Mouse (Mus musculus) MEL (cell line): Measurements from ENCODE around the gene Oas1f. TPM values are rescaled to one million over a fixed set of nuclear protein-coding genes. Genes with fewer than 3 reads are reported as not detected.
"Not testable (repeated sequence)": the region's sequence is repeated elsewhere in the genome, so short reads cannot be mapped to it uniquely, and the experiment has no call there.

ENCODE experiments used
- DNase-seq: peaks from one replicate; pipeline ENCODE4 v3.0.0; 2011; ENCODE audit warnings: low read depth, low spot score
- H3K27ac ChIP-seq: 2 replicates; pipeline ENCODE4 v1.5.1; 2012; ENCODE audit warnings: low read depth, mild to moderate bottlenecking, control low read depth, low read length, moderate library complexity; ENCODE audit not compliant: control insufficient read depth
- H3K27me3 ChIP-seq, 2 experiments: fragments of 150-350 bp in 1 of 2; sonication (generic) in 1 of 2; 2 replicates each; pipeline ENCODE4 v1.6.1; 2012; ENCODE audit warnings: low read length in 2 of 2, mild to moderate bottlenecking in 2 of 2, improper control_type of control experiment in 1 of 2, moderate library complexity in 1 of 2; ENCODE audit not compliant: insufficient read depth in 2 of 2, control insufficient read depth in 1 of 2
- H3K36me3 ChIP-seq, 2 experiments: 2 replicates each; pipeline ENCODE4 v1.6.1; 2012 to 2014; ENCODE audit warnings: low read length in 2 of 2, improper control_type of control experiment in 1 of 2, inconsistent platforms in 1 of 2, mild to moderate bottlenecking in 1 of 2; ENCODE audit not compliant: insufficient read depth in 2 of 2, control insufficient read depth in 1 of 2
- H3K4me1 ChIP-seq, 2 experiments: fragments of 150-350 bp in 1 of 2; sonication (generic) in 1 of 2; 2 replicates each; pipeline ENCODE4 v1.6.1; 2012; ENCODE audit warnings: low read length in 2 of 2, improper control_type of control experiment in 1 of 2, mild to moderate bottlenecking in 1 of 2; ENCODE audit not compliant: insufficient read depth in 2 of 2, control insufficient read depth in 1 of 2
- H3K4me3 ChIP-seq, 2 experiments: fragments of 150-350 bp in 1 of 2; sonication (generic) in 1 of 2; 2 replicates each; pipeline ENCODE4 v1.5.1; 2012; ENCODE audit warnings: low read depth in 2 of 2, low read length in 2 of 2, mild to moderate bottlenecking in 2 of 2, moderate library complexity in 2 of 2, control low read depth in 1 of 2, improper control_type of control experiment in 1 of 2; ENCODE audit not compliant: control insufficient read depth in 1 of 2, insufficient read depth in 1 of 2
- H3K79me2 ChIP-seq: 2 replicates; pipeline ENCODE4 v1.6.1; 2012; ENCODE audit warnings: mild to moderate bottlenecking, low read length, moderate library complexity; ENCODE audit not compliant: control insufficient read depth, poor library complexity, insufficient read depth
- H3K9ac ChIP-seq: 2 replicates; pipeline ENCODE4 v1.6.1; 2012; ENCODE audit warnings: low read depth, mild to moderate bottlenecking, control low read depth, low read length, moderate library complexity; ENCODE audit not compliant: control insufficient read depth, poor library complexity, severe bottlenecking
- H3K9me3 ChIP-seq: fragments of 150-350 bp; sonication (generic); replicated peaks from 2 replicates; pipeline ENCODE4 v1.6.1; 2012; ENCODE audit warnings: mild to moderate bottlenecking, low read length, improper control_type of control experiment, moderate library complexity; ENCODE audit not compliant: insufficient read depth
- MAZ ChIP-seq: IDR thresholded peaks from 2 replicates; pipeline ENCODE4 v1.6.1; 2012; ENCODE audit warnings: low read depth, mild to moderate bottlenecking, inconsistent platforms, low read length, improper control_type of control experiment
- MEF2A ChIP-seq: IDR thresholded peaks from 2 replicates; pipeline ENCODE4 v1.6.1; 2014; ENCODE audit warnings: low read depth, mild to moderate bottlenecking, inconsistent platforms, low read length, improper control_type of control experiment; ENCODE audit not compliant: poor library complexity, insufficient replicate concordance, severe bottlenecking; ENCODE audit errors: extremely low read depth
- MYB ChIP-seq: IDR thresholded peaks from 2 replicates; pipeline ENCODE4 v1.6.1; 2011; ENCODE audit warnings: mild to moderate bottlenecking, low read depth, low read length, improper control_type of control experiment
- RCOR1 ChIP-seq: IDR thresholded peaks from 2 replicates; pipeline ENCODE4 v1.6.1; 2012; ENCODE audit warnings: low read depth, mild to moderate bottlenecking, inconsistent platforms, low read length, improper control_type of control experiment
- UBTF ChIP-seq: IDR thresholded peaks from 2 replicates; pipeline ENCODE4 v1.6.1; 2012; ENCODE audit warnings: low read depth, mild to moderate bottlenecking, inconsistent platforms, low read length, improper control_type of control experiment, moderate library complexity, borderline replicate concordance; ENCODE audit not compliant: insufficient read depth
- polyA plus RNA-seq, 2 experiments: library from polyadenylated mRNA; stranded (reverse) in 1 of 2; unstranded in 1 of 2; fragments of >175 nt in 1 of 2; fragments of >200 nt in 1 of 2; gene quantifications; 2 replicates each; pipeline versions ENCODE4 v1.2.1 to v1.2.4; 2012; ENCODE audit warnings: low replicate concordance in 2 of 2, low read depth in 1 of 2; ENCODE audit not compliant: insufficient read length in 2 of 2, insufficient read depth in 1 of 2, missing spikeins in 1 of 2
- total RNA-seq: library from RNA; depleted of rRNA; stranded (reverse); fragments of 300-350 nt; gene quantifications from 2 replicates; pipeline ENCODE4 v1.2.3, GENCODE M21; 2012; rRNA removed

Gene Oas1f
- total and polyA plus RNA-seq, 3 experiments: not detected

GRCm38 (mm10) chr5:120902056-120902455, 54.9 kb downstream of the Oas1f start:
- no peak overlapping the region for H3K4me3 ChIP-seq
- H3K4me1 ChIP-seq: no peaks in the 10 kb centered on the region
- no peaks in the 10 kb centered on the region for H3K79me2 ChIP-seq

GRCm38 (mm10) chr5:120906791-120907733, 59.9 kb downstream of the Oas1f start, which contains the start of gene Oas1a:
TSS of gene Oas1a (minus strand) at chr5:120907521.
- H3K4me1 ChIP-seq, H3K27ac ChIP-seq, H3K27me3 ChIP-seq, H3K9me3 ChIP-seq, H3K36me3 ChIP-seq, H3K79me2 ChIP-seq, DNase-seq, H3K9ac ChIP-seq, H3K4me3 ChIP-seq: not testable (repeated sequence)

More at GRCm38 (mm10) chr5:120902056-120902455, 54.9 kb downstream of the Oas1f start:
- no peaks in the 10 kb centered on the region for H3K36me3 ChIP-seq
- H3K27me3 ChIP-seq: no peaks in the 10 kb centered on the region
- H3K9ac ChIP-seq: no peak overlapping the region
- TF ChIP-seq RCOR1 (no peak), MYB (no peak), UBTF (no peak), MEF2A (no peak), MAZ (no peak)
- no peaks in the 10 kb centered on the region for H3K9me3 ChIP-seq
- DNase-seq: no peak
- no peak overlapping the region for H3K27ac ChIP-seq

Other genes starting within 250 kb of the Oas1f start
- 14.0 and 18.1 TPM in 2 replicates for gene Rita1, start 234.8 kb upstream of the Oas1f start, total RNA-seq
- gene Rita1, start 234.8 kb upstream of the Oas1f start, polyA plus RNA-seq: 10 to 100 TPM in 1 of 2 experiments, not detected in 1; 22.1 TPM
- gene Ddx54, start 234.6 kb upstream of the Oas1f start, total RNA-seq: 73.8 and 74.8 TPM in 2 replicates
- gene Ddx54, start 234.6 kb upstream of the Oas1f start, polyA plus RNA-seq: 10 to 100 TPM in 1 of 2 experiments, not detected in 1; 99.9 TPM
- gene Cfap73, start 213.1 kb upstream of the Oas1f start, total RNA-seq: not detected in 2 replicates
- gene Cfap73, start 213.1 kb upstream of the Oas1f start, polyA plus RNA-seq: under 1 TPM in 1 of 2 experiments, not detected in 1; 0.25 TPM
- 0.26 and 0.69 TPM in 2 replicates for gene Rasal1, start 198.6 kb upstream of the Oas1f start, total RNA-seq
- gene Rasal1, start 198.6 kb upstream of the Oas1f start, polyA plus RNA-seq: 1 to 10 TPM in 1 of 2 experiments, not detected in 1; 4.5 TPM
- gene Dtx1, start 135.4 kb upstream of the Oas1f start, total RNA-seq: 0.12 and 0.13 TPM in 2 replicates
- gene Dtx1, start 135.4 kb upstream of the Oas1f start, polyA plus RNA-seq: under 1 TPM in 1 of 2 experiments, not detected in 1; 0.63 TPM
- gene Oas2, start 97.5 kb upstream of the Oas1f start, total RNA-seq: 0.49 and 0.96 TPM in 2 replicates
- gene Oas2, start 97.5 kb upstream of the Oas1f start, polyA plus RNA-seq: 1 to 10 TPM in 1 of 2 experiments, not detected in 1; 5.2 TPM
- 1.6 and 1.9 TPM in 2 replicates for gene Oas3, start 69.7 kb upstream of the Oas1f start, total RNA-seq
- gene Oas3, start 69.7 kb upstream of the Oas1f start, polyA plus RNA-seq: 1 to 10 TPM in 1 of 2 experiments, not detected in 1; 4.0 TPM
- gene Oas1e, start 51.8 kb upstream of the Oas1f start, total RNA-seq: not detected in 2 replicates
- not detected for gene Oas1e, start 51.8 kb upstream of the Oas1f start, polyA plus RNA-seq
- gene Oas1c, start 34.9 kb upstream of the Oas1f start, total RNA-seq: 0.65 and 0.85 TPM in 2 replicates
- 1 to 10 TPM in 1 of 2 experiments, not detected in 1; 1.8 TPM for gene Oas1c, start 34.9 kb upstream of the Oas1f start, polyA plus RNA-seq
- gene Oas1h, start 14.1 kb downstream of the Oas1f start, total RNA-seq: not detected in 2 replicates
- not detected for gene Oas1h, start 14.1 kb downstream of the Oas1f start, polyA plus RNA-seq
- gene Oas1g, start 40.2 kb downstream of the Oas1f start, total RNA-seq: not detected in 2 replicates
- not detected for gene Oas1g, start 40.2 kb downstream of the Oas1f start, polyA plus RNA-seq
- gene Oas1a, start 60.2 kb downstream of the Oas1f start, total RNA-seq: 0.15 TPM in 1 of 2 replicates, not detected in the other
- under 1 TPM in 1 of 2 experiments, not detected in 1; 0.17 TPM for gene Oas1a, start 60.2 kb downstream of the Oas1f start, polyA plus RNA-seq
- gene Oas1d, start 67.2 kb downstream of the Oas1f start, total RNA-seq: not detected in 2 replicates
- not detected for gene Oas1d, start 67.2 kb downstream of the Oas1f start, polyA plus RNA-seq
- not detected in 2 replicates for gene Rph3a, start 162.7 kb downstream of the Oas1f start, total RNA-seq
- not detected for gene Rph3a, start 162.7 kb downstream of the Oas1f start, polyA plus RNA-seq